Mouse (Mus musculus) ES-Bruce4 (cell line): ENCODE measurements around the gene Scn2a.

Experiments
- CTCF ChIP-seq: IDR thresholded peaks from one replicate; pipeline ENCODE4 v1.8.1; 2011; ENCODE audit warnings: low read depth, low read length
- EP300 ChIP-seq: IDR thresholded peaks from 2 replicates; pipeline ENCODE4 v1.6.1; 2011; ENCODE audit warnings: low read depth, low read length; ENCODE audit not compliant: insufficient read depth
- POLR2A ChIP-seq: IDR thresholded peaks from one replicate; pipeline ENCODE4 v1.8.1; 2011; ENCODE audit warnings: low read length; ENCODE audit not compliant: insufficient read depth

DNA sequence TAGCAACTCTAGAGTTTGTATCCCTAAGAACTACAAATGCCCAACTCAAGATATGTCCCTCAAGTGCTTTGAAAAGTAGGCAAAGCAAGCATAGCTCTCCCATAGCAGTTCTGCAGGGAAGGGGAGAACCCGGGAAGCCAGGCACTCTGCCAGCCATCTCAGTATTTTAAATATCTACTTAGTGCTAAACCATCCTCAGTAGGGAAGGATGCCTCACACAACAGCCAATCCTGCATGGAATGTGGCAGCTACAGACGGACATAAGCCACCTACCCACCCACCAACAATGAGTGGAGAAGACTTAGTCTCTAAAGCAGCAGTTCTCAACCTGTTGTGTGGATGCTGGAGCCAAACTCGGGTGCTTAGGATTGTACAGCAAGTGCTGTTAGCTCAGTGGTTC, 73.9 kb downstream of the Scn2a start:
- TF ChIP-seq POLR2A (no peak), EP300 (no peak), CTCF (no peak)
